Mouse (Mus musculus) cerebellum, adult 2 months (tissue): ENCODE results near the gene Qprt.

Source experiments
- CTCF ChIP-seq: fragments of 200-500 bp; IDR thresholded peaks from 2 replicates; pipeline ENCODE4 v1.5.1; 2011; ENCODE audit warnings: low read depth, mild to moderate bottlenecking, control low read depth, low read length, moderate library complexity, borderline replicate concordance; ENCODE audit not compliant: insufficient read depth
- POLR2A ChIP-seq: fragments of 200-500 bp; IDR thresholded peaks from 2 replicates; pipeline ENCODE4 v1.6.1; 2011; ENCODE audit warnings: low read length, control low read depth, borderline replicate concordance; ENCODE audit not compliant: insufficient read depth

- TF ChIP-seq CTCF (no peak), POLR2A (no peak)
Observed at GRCm38 (mm10) chr7:127080045-127080444, 42.0 kb downstream of the Qprt start.
